Mouse (Mus musculus): ENCODE data around the gene Akr1b7.

Gene Akr1b7

GRCm38 (mm10) chr6:34441556-34442257 lies 29.6 kb downstream of the Akr1b7 start:
- no peak for DNase-seq

GRCm38 (mm10) chr6:34443791-34444190 lies 31.7 kb downstream of the Akr1b7 start:
- no peak for DNase-seq

GRCm38 (mm10) chr6:34447961-34448360 lies 35.8 kb downstream of the Akr1b7 start:
- DNase-seq, result peak; percentile 34

GRCm38 (mm10) chr6:34448696-34449095 lies 36.6 kb downstream of the Akr1b7 start:
- no peak for DNase-seq

- DNase-seq, result no peak
Measured at GRCm38 (mm10) chr6:34452963-34453770, 41.0 kb downstream of the Akr1b7 start.

- no peak for DNase-seq
Measured at GRCm38 (mm10) chr6:34459456-34459855, 47.3 kb downstream of the Akr1b7 start.

- no peak for DNase-seq
Measured at GRCm38 (mm10) chr6:34460651-34461050, 48.5 kb downstream of the Akr1b7 start.

GRCm38 (mm10) chr6:34463582-34463981 lies 51.4 kb downstream of the Akr1b7 start:
- DNase-seq, result no peak

GRCm38 (mm10) chr6:34471434-34472110 lies 59.4 kb downstream of the Akr1b7 start:
- no peak for DNase-seq

Data from cerebellum, adult 11 months (tissue).